ENCODE assay signal across 13 mouse cellular contexts in the genomic region with DNA sequence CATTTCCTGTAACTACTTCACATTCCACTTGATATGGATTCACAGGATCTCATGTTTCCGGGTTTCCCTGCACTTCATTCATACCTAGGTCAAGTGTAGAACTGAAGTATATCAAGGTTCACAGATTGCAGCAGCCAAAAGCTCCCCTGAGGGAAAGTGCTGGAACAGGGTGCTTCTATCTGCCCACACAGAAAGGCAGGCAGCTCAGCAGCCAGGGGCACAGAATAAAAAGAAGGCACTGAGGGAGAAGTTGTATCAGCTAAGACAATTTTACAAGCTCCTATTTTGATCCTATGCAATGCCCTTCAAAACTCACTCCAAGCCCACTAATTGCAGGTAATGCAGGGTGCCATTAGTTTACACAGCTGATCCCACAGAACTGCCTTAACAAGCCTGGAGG. TPM values are rescaled to one million over a fixed set of nuclear protein-coding genes. Genes with fewer than 3 reads are reported as not detected.
DNase-seq lines count a peak whose midpoint lies in the region; ATAC-seq and TF ChIP-seq lines count a peak whose summit lies in the region.
"Had no signal": no experiment of that assay in that cellular context is flagged by ENCODE, and none has a peak within 500 bp of the region (broad histone marks: within the 10 kb centered on the region; RNA-seq: fewer than 3 reads in every experiment).

No protein-coding gene starts in this region.

- H3K4me2 ChIP-seq in forebrain, postnatal 0 days (ENCODE audit: low read depth), result peak overlapping the region; percentile 63; the same call in 1 of the 2 replicates
- no peak overlapping the region for H3K4me2 ChIP-seq in forebrain, embryonic 14.5 days (ENCODE audit: low read length)
- peak overlapping the region; percentile 55 for H3K4me2 ChIP-seq in kidney, embryonic 16.5 days (replicated peaks; ENCODE audit: low read depth, low read length)
- H3K4me2 ChIP-seq: midbrain, embryonic 13.5 days had no signal

- no peaks in the 10 kb centered on the region; the same call in 1 of the 2 replicates for H3K4me1 ChIP-seq in forebrain, postnatal 0 days (ENCODE audit: insufficient read depth)
- no peaks in the 10 kb centered on the region for H3K4me1 ChIP-seq in forebrain, embryonic 14.5 days (ENCODE audit: control insufficient read depth, insufficient read depth, low read length)
- peaks cover 43% of the 10 kb centered on the region for H3K4me1 ChIP-seq in kidney, embryonic 16.5 days (ENCODE audit: insufficient read depth, low read length)
- H3K4me1 ChIP-seq in kidney, adult 2 months (ENCODE audit: control insufficient read depth, insufficient read depth, low read length), result no peaks in the 10 kb centered on the region
- H3K4me1 ChIP-seq in spleen, adult 2 months (ENCODE audit: control insufficient read depth, insufficient read depth, insufficient read length), result peaks cover 17% of the 10 kb centered on the region

- no peak overlapping the region for H3K27ac ChIP-seq in forebrain, postnatal 0 days (ENCODE audit: low read depth, low read length)
- no peak overlapping the region for H3K27ac ChIP-seq in forebrain, embryonic 14.5 days (ENCODE audit: low read depth, low read length)
- no peak overlapping the region for H3K27ac ChIP-seq in kidney, embryonic 16.5 days (ENCODE audit: low read length)
- H3K27ac ChIP-seq in kidney, adult 2 months (ENCODE audit: insufficient read depth, low read depth, low read length), result no peak overlapping the region
- H3K27ac ChIP-seq in spleen, adult 2 months (ENCODE audit: insufficient read depth, low read length), result no peak overlapping the region
- H3K27ac ChIP-seq: forebrain, embryonic 13.5 days; midbrain, embryonic 13.5 days had no signal

- no peaks in the 10 kb centered on the region for H3K9me3 ChIP-seq in forebrain, postnatal 0 days (ENCODE audit: low read length)
- H3K9me3 ChIP-seq in forebrain, embryonic 14.5 days (replicated peaks; ENCODE audit: control insufficient read depth, low read length), result no peaks in the 10 kb centered on the region
- peaks cover 3% of the 10 kb centered on the region for H3K9me3 ChIP-seq in kidney, embryonic 16.5 days (ENCODE audit: low read length)
- H3K9me3 ChIP-seq: midbrain, embryonic 13.5 days had no signal

- ATAC-seq in forebrain, postnatal 0 days, result no peak
- ATAC-seq in forebrain, embryonic 14.5 days, result no peak
- no peak for ATAC-seq in kidney, embryonic 16.5 days (ENCODE audit: low FRiP score, low TSS enrichment)
- ATAC-seq in granulocyte monocyte progenitor cell, adult 5-6 weeks (replicated peaks; ENCODE audit: poor library complexity, severe bottlenecking), result no peak
- ATAC-seq: forebrain, embryonic 13.5 days; midbrain, embryonic 13.5 days had no signal

- no peak for TF ChIP-seq CTCF in forebrain, postnatal 0 days (IDR thresholded peaks at IDR 0.05; ENCODE audit: low read depth)
- TF ChIP-seq CTCF in kidney, adult 2 months (conservative IDR thresholded peaks at IDR 0.05; ENCODE audit: insufficient read depth, insufficient read length, low read depth, low read length), result no peak
- no peak for TF ChIP-seq CTCF in spleen, adult 2 months (IDR thresholded peaks at IDR 0.05; ENCODE audit: extremely low read depth, insufficient read depth, insufficient read length, insufficient replicate concordance)

- H3K27me3 ChIP-seq in forebrain, postnatal 0 days (ENCODE audit: insufficient read depth, low read length), result no peaks in the 10 kb centered on the region
- H3K27me3 ChIP-seq in forebrain, embryonic 14.5 days (replicated peaks; ENCODE audit: control insufficient read depth, insufficient read depth, low read length), result no peaks in the 10 kb centered on the region
- H3K27me3 ChIP-seq in kidney, embryonic 16.5 days (ENCODE audit: insufficient read depth, low read length), result no peaks in the 10 kb centered on the region
- H3K27me3 ChIP-seq in kidney, adult 2 months (replicated peaks; ENCODE audit: control insufficient read depth, insufficient read depth, low read length), result no peaks in the 10 kb centered on the region
- no peaks in the 10 kb centered on the region for H3K27me3 ChIP-seq in spleen, adult 2 months (ENCODE audit: control insufficient read depth, insufficient read depth, low read length)
- H3K27me3 ChIP-seq: forebrain, embryonic 13.5 days; midbrain, embryonic 13.5 days had no signal

- H3K9ac ChIP-seq in forebrain, postnatal 0 days, result no peak overlapping the region
- no peak overlapping the region for H3K9ac ChIP-seq in forebrain, embryonic 14.5 days (ENCODE audit: low read length)
- H3K9ac ChIP-seq in kidney, embryonic 16.5 days (replicated peaks; ENCODE audit: low read length), result no peak overlapping the region
- H3K9ac ChIP-seq: forebrain, embryonic 13.5 days; midbrain, embryonic 13.5 days had no signal

- 74% methylated on average over 1 of the region's 1 CpGs for WGBS in forebrain, postnatal 0 days
- WGBS in forebrain, embryonic 14.5 days, result 89% methylated on average over 1 of the region's 1 CpGs
- WGBS in kidney, embryonic 16.5 days, result 24% methylated on average over 1 of the region's 1 CpGs
- whole genome bisulfite sequencing in kidney, adult 2 months, result 33% methylated on average over 1 of the region's 1 CpGs
- WGBS in spleen, adult 2 months, result 64% methylated on average over 1 of the region's 1 CpGs

- no peak for TF ChIP-seq POLR2A in kidney, adult 2 months (IDR thresholded peaks at IDR 0.05; ENCODE audit: low read depth, low read length)
- TF ChIP-seq POLR2A in spleen, adult 2 months (IDR thresholded peaks at IDR 0.05; ENCODE audit: low read depth, low read length), result no peak

- H3K4me3 ChIP-seq in forebrain, postnatal 0 days (ENCODE audit: low read depth, low read length), result no peak overlapping the region
- no peak overlapping the region for H3K4me3 ChIP-seq in forebrain, embryonic 14.5 days (ENCODE audit: low read depth, low read length)
- no peak overlapping the region for H3K4me3 ChIP-seq in kidney, embryonic 16.5 days (ENCODE audit: low read length)
- H3K4me3 ChIP-seq in kidney, adult 2 months (ENCODE audit: insufficient read depth, low read depth, low read length), result no peak overlapping the region
- peak overlapping the region; percentile 6; the same call in 1 of the 2 replicates for H3K4me3 ChIP-seq in spleen, adult 2 months (ENCODE audit: extremely low read depth, insufficient read depth, insufficient read length)
- H3K4me3 ChIP-seq: forebrain, embryonic 13.5 days; midbrain, embryonic 13.5 days had no signal

- H3K36me3 ChIP-seq in forebrain, postnatal 0 days (ENCODE audit: insufficient read depth), result no peaks in the 10 kb centered on the region
- H3K36me3 ChIP-seq in forebrain, embryonic 14.5 days (ENCODE audit: control insufficient read depth, insufficient read depth, low read length), result no peaks in the 10 kb centered on the region
- H3K36me3 ChIP-seq in kidney, embryonic 16.5 days (ENCODE audit: insufficient read depth, low read length), result no peaks in the 10 kb centered on the region
- no peaks in the 10 kb centered on the region for H3K36me3 ChIP-seq in kidney, adult 2 months (ENCODE audit: control insufficient read depth, insufficient read depth, low read length)
- no peaks in the 10 kb centered on the region for H3K36me3 ChIP-seq in spleen, adult 2 months (ENCODE audit: control insufficient read depth, insufficient read depth, low read length)
- H3K36me3 ChIP-seq: midbrain, embryonic 13.5 days had no signal

- no peak for DNase-seq in forebrain, postnatal 0 days
- no peak for DNase-seq in forebrain, embryonic 14.5 days (ENCODE audit: low spot score)
- no peak for DNase-seq in kidney, adult 2 months
- no peak for DNase-seq in spleen, adult 2 months (ENCODE audit: low read depth in 1 of 2, low spot score in 2 of 2)
- DNase-seq in spleen, postnatal 10 days (ENCODE audit: low spot score in 2 of 2), result no peak
- no peak for DNase-seq in ovary, postnatal 36 days (ENCODE audit: low spot score)
- DNase-seq: adrenal gland, postnatal 25 days; cerebellum, postnatal 14 days; heart, postnatal 10 days had no signal

RNA-seq across cellular contexts. Expression of a gene that starts 2.0 kb away (rescaled TPM):
- total RNA-seq in forebrain, postnatal 0 days (2014; rRNA removed), result 49.7 and 50.2 TPM in 2 replicates
- 73.9 and 98.9 TPM in 2 replicates for polyA plus RNA-seq in forebrain, postnatal 0 days (2015; fragmentation: Nextera tagmentation; extraction: Ambion mirVana)
- 43.8 and 54.4 TPM in 2 replicates for polyA plus RNA-seq in forebrain, embryonic 14.5 days (2014; fragmentation: Nextera tagmentation; extraction: Ambion mirVana)
- polyA plus RNA-seq in kidney, embryonic 16.5 days (2015; fragmentation: Nextera tagmentation; extraction: Ambion mirVana), result 59.1 and 62.0 TPM in 2 replicates
- 2.3 and 5.3 TPM in 2 replicates for polyA plus RNA-seq in kidney, adult 2 months (2012; rRNA removed)
- 3.7 and 3.9 TPM in 2 replicates for polyA plus RNA-seq in spleen, adult 2 months (2012; rRNA removed)
- 17.5 and 23.2 TPM in 2 replicates for total RNA-seq in granulocyte monocyte progenitor cell, adult 5-6 weeks (2014; fragmentation: Nextera tagmentation)
- 55.9 and 63.3 TPM in 2 replicates for total RNA-seq in granulocyte monocyte progenitor cell, adult 5-6 weeks (2017)
